Mouse (Mus musculus): ENCODE data around the gene Krtap28-13. TPM values are rescaled to one million over a fixed set of nuclear protein-coding genes. Genes with fewer than 3 reads are reported as not detected.

Krtap28-13 gene
- polyA plus RNA-seq (2014; fragmentation: Nextera tagmentation; extraction: Ambion mirVana) = not detected in 2 replicates

DNA sequence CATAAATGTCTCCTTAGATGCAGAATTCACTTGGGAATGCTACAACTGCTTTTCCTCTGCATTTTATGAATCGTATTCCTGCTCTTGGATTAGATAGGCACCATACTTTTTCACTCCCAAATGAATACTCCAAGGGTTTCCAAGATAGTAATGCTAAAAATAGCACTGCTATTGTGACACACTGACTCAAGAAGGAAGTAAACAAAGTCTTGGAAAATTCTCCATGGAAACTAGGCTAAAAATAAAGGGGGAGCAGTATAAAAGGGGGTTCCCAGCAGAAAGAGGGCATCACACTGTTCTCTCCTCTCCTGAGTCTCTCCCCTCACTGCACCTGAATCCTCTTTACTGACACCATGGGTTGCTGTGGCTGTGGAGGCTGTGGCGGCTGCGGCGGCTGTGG, at the start of gene Krtap28-13:
Gene Krtap28-13 (plus strand): TSS at position 288 of the 400 bp plus-strand sequence.
- H3K27ac ChIP-seq (replicated peaks; ENCODE audit: low read depth, low read length) = no peak within 1 kb of the TSS
- ATAC-seq (ENCODE audit: low FRiP score, low TSS enrichment) (no peak), DNase-seq (no peak)
- H3K9ac ChIP-seq (replicated peaks; ENCODE audit: low read length) = no peak within 1 kb of the TSS
- no peaks in the 10 kb centered on the region for H3K36me3 ChIP-seq (ENCODE audit: control insufficient read depth, insufficient read depth, low read length)
- 93% methylated on average over 4 of the region's 4 CpGs for WGBS
- no peaks in the 10 kb centered on the region for H3K27me3 ChIP-seq (ENCODE audit: control insufficient read depth, insufficient read depth, low read length)
- no peaks in the 10 kb centered on the region for H3K4me1 ChIP-seq (ENCODE audit: control insufficient read depth, insufficient read depth, low read length)
- H3K4me3 ChIP-seq (replicated peaks; ENCODE audit: low read depth, low read length) = no peak within 1 kb of the TSS
- H3K9me3 ChIP-seq (ENCODE audit: control insufficient read depth, low read length) = no peaks in the 10 kb centered on the region; the same call in 1 of the 2 replicates
- no peak within 1 kb of the TSS for H3K4me2 ChIP-seq (ENCODE audit: low read length)

DNA sequence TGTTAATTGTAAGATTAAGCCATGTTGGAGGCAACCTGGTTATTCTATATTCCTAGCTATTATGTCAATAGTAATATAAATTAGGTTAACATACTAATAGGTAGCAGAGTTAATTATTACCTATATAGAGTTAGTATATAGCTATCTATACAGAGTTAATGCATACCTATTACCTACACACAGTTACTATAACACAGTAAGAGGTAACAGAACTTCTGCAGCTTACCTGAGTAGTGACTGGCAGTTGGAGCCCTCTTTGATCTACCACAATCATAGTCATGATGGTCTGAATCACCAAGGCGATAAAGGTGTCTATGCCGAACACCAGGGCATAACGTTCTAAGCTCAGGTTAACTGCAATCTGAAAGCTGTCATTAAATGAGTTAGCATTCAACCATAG, 46.3 kb upstream of the Krtap28-13 start:
- no peak overlapping the region for H3K4me3 ChIP-seq (replicated peaks; ENCODE audit: low read depth, low read length)
- no peaks in the 10 kb centered on the region for H3K36me3 ChIP-seq (ENCODE audit: control insufficient read depth, insufficient read depth, low read length)
- H3K27me3 ChIP-seq (ENCODE audit: control insufficient read depth, insufficient read depth, low read length) = no peaks in the 10 kb centered on the region
- no peak overlapping the region for H3K9ac ChIP-seq (replicated peaks; ENCODE audit: low read length)
- no peaks in the 10 kb centered on the region for H3K4me1 ChIP-seq (ENCODE audit: control insufficient read depth, insufficient read depth, low read length)
- no peak for ATAC-seq (ENCODE audit: low FRiP score, low TSS enrichment)
- no peaks in the 10 kb centered on the region for H3K9me3 ChIP-seq (ENCODE audit: control insufficient read depth, low read length)
- 93% methylated on average over 3 of the region's 3 CpGs for WGBS
- DNase-seq = no peak
- no peak overlapping the region for H3K27ac ChIP-seq (replicated peaks; ENCODE audit: low read depth, low read length)
- H3K4me2 ChIP-seq (ENCODE audit: low read length) = no peak overlapping the region

DNA sequence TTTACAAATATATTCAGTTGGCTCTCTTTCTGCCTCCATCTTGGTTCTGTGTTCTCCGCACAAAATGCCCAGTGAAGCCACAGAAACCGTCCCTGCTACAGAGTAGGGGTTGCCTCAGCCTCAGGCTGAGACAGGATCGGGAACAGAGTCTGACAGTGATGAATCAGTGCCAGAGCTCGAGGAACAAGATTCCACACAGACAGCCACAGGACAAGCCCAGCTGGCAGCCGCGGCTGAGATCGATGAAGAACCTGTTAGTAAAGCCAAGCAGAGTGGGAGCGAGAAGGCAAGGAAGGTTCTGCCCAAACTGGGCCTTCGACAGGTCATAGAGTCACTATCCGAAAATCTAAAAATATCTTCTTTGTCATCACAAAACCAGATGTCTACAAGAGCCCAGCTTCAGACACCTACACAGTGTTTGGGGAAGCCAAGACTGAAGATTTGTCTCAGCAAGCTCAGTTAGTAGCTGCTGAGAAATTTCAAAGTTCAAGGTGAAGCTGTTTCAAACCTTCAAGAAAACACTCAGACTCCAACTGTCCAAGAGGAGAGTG, 45.3 kb upstream of the Krtap28-13 start:
- Histone ChIP-seq H3K27ac (replicated peaks; ENCODE audit: low read depth, low read length) (no peak overlapping the region), H3K4me1 (ENCODE audit: control insufficient read depth, insufficient read depth, low read length) (no peaks in the 10 kb centered on the region), H3K27me3 (ENCODE audit: control insufficient read depth, insufficient read depth, low read length) (no peaks in the 10 kb centered on the region), H3K9ac (replicated peaks; ENCODE audit: low read length) (no peak overlapping the region), H3K4me2 (ENCODE audit: low read length) (no peak overlapping the region), H3K36me3 (ENCODE audit: control insufficient read depth, insufficient read depth, low read length) (no peaks in the 10 kb centered on the region), H3K4me3 (replicated peaks; ENCODE audit: low read depth, low read length) (no peak overlapping the region), H3K9me3 (ENCODE audit: control insufficient read depth, low read length) (no peaks in the 10 kb centered on the region)
- no peak for DNase-seq
- 92% methylated on average over 10 of the region's 10 CpGs for WGBS
- no peak for ATAC-seq (ENCODE audit: low FRiP score, low TSS enrichment)

DNA sequence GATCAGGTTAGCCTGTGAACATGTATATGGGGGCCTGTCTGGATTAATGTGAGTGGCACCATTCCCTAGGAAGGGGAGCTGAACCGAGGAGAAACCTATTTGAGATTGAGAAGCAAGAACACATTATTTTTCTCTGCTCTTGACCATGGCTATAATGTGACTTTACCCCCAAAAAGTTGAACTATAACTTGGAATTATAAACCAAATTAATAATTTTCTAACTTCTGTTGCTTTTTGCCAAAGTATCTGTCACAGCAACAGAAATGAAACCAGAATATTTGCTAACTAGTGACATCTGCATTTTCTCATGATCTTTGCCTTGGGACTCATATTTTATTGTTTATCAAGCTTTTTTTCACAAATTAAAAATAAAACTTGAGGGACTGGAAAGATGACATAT, 44.2 kb upstream of the Krtap28-13 start:
- Histone ChIP-seq H3K4me3 (replicated peaks; ENCODE audit: low read depth, low read length) (no peak overlapping the region), H3K27me3 (ENCODE audit: control insufficient read depth, insufficient read depth, low read length) (no peaks in the 10 kb centered on the region), H3K36me3 (ENCODE audit: control insufficient read depth, insufficient read depth, low read length) (no peaks in the 10 kb centered on the region), H3K9ac (replicated peaks; ENCODE audit: low read length) (no peak overlapping the region), H3K4me2 (ENCODE audit: low read length) (no peak overlapping the region), H3K27ac (replicated peaks; ENCODE audit: low read depth, low read length) (no peak overlapping the region), H3K4me1 (ENCODE audit: control insufficient read depth, insufficient read depth, low read length) (no peaks in the 10 kb centered on the region), H3K9me3 (ENCODE audit: control insufficient read depth, low read length) (no peaks in the 10 kb centered on the region)
- WGBS = 74% methylated on average over 1 of the region's 1 CpGs
- ATAC-seq (ENCODE audit: low FRiP score, low TSS enrichment) (no peak), DNase-seq (no peak)

DNA sequence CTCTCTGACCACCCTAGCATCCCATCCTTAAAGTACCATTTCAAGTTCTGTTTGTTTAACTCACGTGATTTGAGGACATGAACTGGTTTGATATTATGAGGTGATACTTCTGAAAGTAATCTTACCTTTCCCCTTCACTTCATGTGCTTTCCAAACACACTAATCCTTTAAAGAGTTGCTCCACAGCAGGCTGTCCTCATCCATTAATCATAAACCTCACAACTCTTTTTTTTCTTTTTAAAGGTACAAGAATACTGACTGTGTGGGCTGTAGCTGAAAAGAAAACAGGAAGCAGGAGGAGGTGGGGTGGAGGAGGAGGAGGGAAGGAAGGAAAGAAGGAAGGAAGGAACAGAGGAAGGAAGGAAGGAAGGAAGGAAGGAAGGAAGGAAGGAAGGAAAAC, 28.8 kb upstream of the Krtap28-13 start:
- Histone ChIP-seq H3K36me3 (ENCODE audit: control insufficient read depth, insufficient read depth, low read length) (no peaks in the 10 kb centered on the region), H3K4me2 (ENCODE audit: low read length) (no peak overlapping the region), H3K9ac (replicated peaks; ENCODE audit: low read length) (no peak overlapping the region), H3K27ac (replicated peaks; ENCODE audit: low read depth, low read length) (no peak overlapping the region), H3K27me3 (ENCODE audit: control insufficient read depth, insufficient read depth, low read length) (no peaks in the 10 kb centered on the region; the same call in 1 of the 2 replicates), H3K4me3 (replicated peaks; ENCODE audit: low read depth, low read length) (no peak overlapping the region), H3K9me3 (ENCODE audit: control insufficient read depth, low read length) (no peaks in the 10 kb centered on the region), H3K4me1 (ENCODE audit: control insufficient read depth, insufficient read depth, low read length) (no peaks in the 10 kb centered on the region)
- WGBS = 47% methylated on average over 1 of the region's 1 CpGs
- DNase-seq (no peak), ATAC-seq (ENCODE audit: low FRiP score, low TSS enrichment) (no peak)

DNA sequence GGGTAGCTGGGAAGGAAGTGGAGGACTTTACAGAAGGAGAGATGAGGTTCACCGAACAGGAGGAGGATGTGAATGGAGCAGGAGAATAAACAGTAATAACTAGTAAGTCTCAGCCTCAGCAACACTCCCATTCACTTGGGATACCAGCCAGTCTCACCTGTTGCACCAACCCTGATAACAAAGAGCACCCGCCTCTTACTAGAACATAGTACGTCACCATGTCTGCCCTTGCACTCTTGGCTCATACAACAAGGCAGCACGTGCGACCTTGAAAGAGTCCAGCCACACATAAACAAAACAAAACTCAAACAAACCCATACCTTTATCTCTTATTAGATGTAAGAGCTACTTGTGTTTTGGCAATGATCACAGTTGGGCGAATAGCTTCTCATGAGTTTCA, 28.2 kb upstream of the Krtap28-13 start:
- WGBS = 94% methylated on average over 6 of the region's 6 CpGs
- Histone ChIP-seq H3K9ac (replicated peaks; ENCODE audit: low read length) (no peak overlapping the region), H3K4me2 (ENCODE audit: low read length) (no peak overlapping the region), H3K27ac (replicated peaks; ENCODE audit: low read depth, low read length) (no peak overlapping the region), H3K36me3 (ENCODE audit: control insufficient read depth, insufficient read depth, low read length) (no peaks in the 10 kb centered on the region), H3K9me3 (ENCODE audit: control insufficient read depth, low read length) (no peaks in the 10 kb centered on the region), H3K4me1 (ENCODE audit: control insufficient read depth, insufficient read depth, low read length) (no peaks in the 10 kb centered on the region), H3K4me3 (replicated peaks; ENCODE audit: low read depth, low read length) (no peak overlapping the region), H3K27me3 (ENCODE audit: control insufficient read depth, insufficient read depth, low read length) (no peaks in the 10 kb centered on the region; the same call in 1 of the 2 replicates)
- DNase-seq (no peak), ATAC-seq (ENCODE audit: low FRiP score, low TSS enrichment) (no peak)

DNA sequence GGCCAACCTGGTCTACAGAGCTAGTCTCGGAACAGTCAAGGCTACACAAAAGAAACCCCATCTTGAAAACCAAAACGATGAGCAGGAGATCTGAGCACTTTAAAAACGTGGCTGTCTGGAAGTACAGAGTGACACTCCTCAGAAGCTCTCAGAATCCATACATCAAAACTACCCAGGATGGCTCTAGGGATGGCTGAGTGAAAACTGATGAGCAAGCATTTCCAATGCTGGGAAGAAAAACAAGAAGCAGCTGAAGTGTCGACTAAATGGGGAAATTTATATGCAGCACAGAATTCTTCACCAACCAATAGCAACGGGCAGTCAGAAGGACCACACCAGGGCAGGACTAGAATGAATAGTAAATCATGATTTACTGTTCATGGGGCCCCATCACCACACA, 26.2 kb upstream of the Krtap28-13 start:
- no peak overlapping the region for H3K27ac ChIP-seq (replicated peaks; ENCODE audit: low read depth, low read length)
- no peaks in the 10 kb centered on the region; the same call in 1 of the 2 replicates for H3K27me3 ChIP-seq (ENCODE audit: control insufficient read depth, insufficient read depth, low read length)
- ATAC-seq (ENCODE audit: low FRiP score, low TSS enrichment) (no peak), DNase-seq (no peak)
- H3K9me3 ChIP-seq (ENCODE audit: control insufficient read depth, low read length) = no peaks in the 10 kb centered on the region
- no peaks in the 10 kb centered on the region for H3K36me3 ChIP-seq (ENCODE audit: control insufficient read depth, insufficient read depth, low read length)
- 62% methylated on average over 5 of the region's 5 CpGs for WGBS
- 0 out of 2 replicates have a peak, but pooled peaks cover 3% of the 10 kb centered on the region for H3K4me1 ChIP-seq (ENCODE audit: control insufficient read depth, insufficient read depth, low read length)
- H3K4me3 ChIP-seq (replicated peaks; ENCODE audit: low read depth, low read length) = no peak overlapping the region
- no peak overlapping the region for H3K4me2 ChIP-seq (ENCODE audit: low read length)
- no peak overlapping the region for H3K9ac ChIP-seq (replicated peaks; ENCODE audit: low read length)

DNA sequence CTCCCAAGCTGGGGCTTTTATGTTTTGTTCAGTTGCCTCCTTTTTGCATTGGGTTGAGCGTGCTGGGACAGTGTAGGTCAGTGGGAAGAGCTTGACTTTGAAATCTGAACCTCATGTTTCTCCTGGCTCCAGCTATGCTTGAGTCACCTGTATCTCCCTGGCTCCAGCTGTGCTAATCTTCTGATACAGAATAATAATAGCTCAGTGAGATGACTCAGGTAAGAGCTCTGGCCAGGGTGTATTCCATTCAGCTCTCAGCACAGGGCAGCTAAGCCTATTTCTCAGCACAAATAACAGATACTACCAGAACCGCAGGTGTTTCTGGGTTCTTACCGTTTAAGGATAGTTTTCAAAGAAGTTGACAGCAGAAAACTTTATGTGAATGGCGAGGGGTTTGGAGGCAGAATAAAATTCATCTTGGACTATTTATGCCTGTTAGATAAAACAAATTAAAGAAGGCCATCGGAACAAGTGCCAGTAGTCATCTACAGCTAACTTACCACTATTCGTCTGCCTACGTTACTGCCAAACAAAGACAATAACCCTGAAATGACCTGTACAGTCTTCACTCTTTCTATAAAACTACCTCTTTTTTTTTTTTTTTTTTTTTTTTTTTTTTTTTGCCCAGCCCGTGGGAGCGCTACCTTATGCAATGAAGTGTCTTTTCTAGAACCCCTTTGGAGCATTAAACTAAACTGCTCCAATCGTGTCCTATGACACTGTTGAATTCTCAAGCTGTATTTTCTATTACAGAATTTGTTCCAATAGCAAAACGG, 23.6 kb upstream of the Krtap28-13 start:
- Histone ChIP-seq H3K36me3 (ENCODE audit: control insufficient read depth, insufficient read depth, low read length) (no peaks in the 10 kb centered on the region), H3K4me3 (replicated peaks; ENCODE audit: low read depth, low read length) (no peak overlapping the region), H3K27ac (replicated peaks; ENCODE audit: low read depth, low read length) (no peak overlapping the region), H3K9me3 (ENCODE audit: control insufficient read depth, low read length) (no peaks in the 10 kb centered on the region), H3K4me2 (ENCODE audit: low read length) (peak overlapping the region; percentile 73; the same call in 1 of the 2 replicates), H3K27me3 (ENCODE audit: control insufficient read depth, insufficient read depth, low read length) (no peaks in the 10 kb centered on the region; the same call in 1 of the 2 replicates), H3K4me1 (ENCODE audit: control insufficient read depth, insufficient read depth, low read length) (0 out of 2 replicates have a peak, but pooled peaks cover 3% of the 10 kb centered on the region), H3K9ac (replicated peaks; ENCODE audit: low read length) (no peak overlapping the region)
- WGBS = 67% methylated on average over 11 of the region's 11 CpGs
- DNase-seq = no peak
- ATAC-seq (ENCODE audit: low FRiP score, low TSS enrichment) = no peak
